Mouse (Mus musculus) cortical plate, adult 2 months (tissue): Measurements from ENCODE around the gene Slc39a11. TPM values are rescaled to one million over a fixed set of nuclear protein-coding genes. Genes with fewer than 3 reads are reported as not detected.

ENCODE experiments used
- H3K27ac ChIP-seq: fragments of 200-500 bp; 2 replicates; pipeline ENCODE4 v1.5.1; 2012; ENCODE audit warnings: low read length, control low read depth, inconsistent platforms; ENCODE audit not compliant: insufficient read depth
- H3K4me1 ChIP-seq: fragments of 200-500 bp; 2 replicates; pipeline ENCODE4 v1.6.1; 2011; ENCODE audit warnings: low read length; ENCODE audit not compliant: control insufficient read depth, insufficient read depth
- H3K4me3 ChIP-seq: fragments of 200-500 bp; 2 replicates; pipeline ENCODE4 v1.5.1; 2011; ENCODE audit warnings: mild to moderate bottlenecking, low read length, control low read depth; ENCODE audit not compliant: insufficient read depth
- CTCF ChIP-seq: fragments of 200-500 bp; IDR thresholded peaks from 2 replicates; pipeline ENCODE4 v1.5.1; 2011; ENCODE audit warnings: mild to moderate bottlenecking, control low read depth, low read length; ENCODE audit not compliant: insufficient read depth; ENCODE audit errors: extremely low read depth
- POLR2A ChIP-seq: fragments of 200-500 bp; IDR thresholded peaks from 2 replicates; pipeline ENCODE4 v1.6.1; 2011; ENCODE audit warnings: mild to moderate bottlenecking, low read length, control low read depth; ENCODE audit not compliant: insufficient read depth; ENCODE audit errors: extremely low read depth
- polyA plus RNA-seq: library from polyadenylated mRNA; depleted of rRNA; stranded (reverse); fragments of >200 nt; gene quantifications from 2 replicates; pipeline ENCODE4 v1.2.3, GENCODE M21; 2012

Slc39a11 gene
- polyA plus RNA-seq, 1 experiment = 11.4 TPM

GRCm38 (mm10) chr11:113458582-113459210 lies 191.2 kb downstream of the Slc39a11 start:
- Histone ChIP-seq H3K4me3 (no peak overlapping the region), H3K4me1 (no peaks in the 10 kb centered on the region), H3K27ac (no peak overlapping the region)
- TF ChIP-seq CTCF (0 out of 2 replicates have a peak, but pooled peaks have one; percentile 16), POLR2A (no peak)

- no peak for TF ChIP-seq CTCF
- TF ChIP-seq POLR2A = no peak
- H3K4me3 ChIP-seq = no peak overlapping the region
- no peaks in the 10 kb centered on the region for H3K4me1 ChIP-seq
- H3K27ac ChIP-seq = no peak overlapping the region
These were observed 196.9 kb downstream of the Slc39a11 start for GRCm38 (mm10) chr11:113452861-113453568.

GRCm38 (mm10) chr11:113451301-113451700 lies 198.6 kb downstream of the Slc39a11 start:
- TF ChIP-seq POLR2A (no peak), CTCF (no peak)
- Histone ChIP-seq H3K27ac (no peak overlapping the region), H3K4me1 (no peaks in the 10 kb centered on the region), H3K4me3 (no peak overlapping the region)

- H3K4me1 ChIP-seq = no peaks in the 10 kb centered on the region
- no peak overlapping the region for H3K27ac ChIP-seq
- no peak overlapping the region for H3K4me3 ChIP-seq
- no peak for TF ChIP-seq CTCF
- no peak for TF ChIP-seq POLR2A
These were observed 199.2 kb downstream of the Slc39a11 start for GRCm38 (mm10) chr11:113450665-113451064.

- no peak overlapping the region for H3K4me3 ChIP-seq
- no peaks in the 10 kb centered on the region for H3K4me1 ChIP-seq
- no peak for TF ChIP-seq POLR2A
- no peak overlapping the region for H3K27ac ChIP-seq
These were observed 199.9 kb downstream of the Slc39a11 start for GRCm38 (mm10) chr11:113450028-113450427.

- no peak overlapping the region for H3K4me3 ChIP-seq
- H3K4me1 ChIP-seq = peaks cover 2% of the 10 kb centered on the region
- TF ChIP-seq CTCF (no peak), POLR2A (no peak)
- H3K27ac ChIP-seq = no peak overlapping the region
These were observed 207.8 kb downstream of the Slc39a11 start for GRCm38 (mm10) chr11:113442036-113442435.

GRCm38 (mm10) chr11:113439328-113440030 lies 210.4 kb downstream of the Slc39a11 start:
- Histone ChIP-seq H3K4me1 (peaks cover 2% of the 10 kb centered on the region), H3K4me3 (no peak overlapping the region), H3K27ac (no peak overlapping the region)
- no peak for TF ChIP-seq POLR2A
- TF ChIP-seq CTCF = no peak

GRCm38 (mm10) chr11:113438915-113439314 lies 211.0 kb downstream of the Slc39a11 start:
- no peak overlapping the region for H3K4me3 ChIP-seq
- 0 out of 2 replicates have a peak, but pooled peaks have one; percentile 13 for TF ChIP-seq CTCF
- TF ChIP-seq POLR2A = no peak
- H3K4me1 ChIP-seq = peaks cover 2% of the 10 kb centered on the region
- no peak overlapping the region for H3K27ac ChIP-seq

GRCm38 (mm10) chr11:113437357-113437756 lies 212.5 kb downstream of the Slc39a11 start:
- H3K27ac ChIP-seq = no peak overlapping the region
- peaks cover 2% of the 10 kb centered on the region for H3K4me1 ChIP-seq
- no peak overlapping the region for H3K4me3 ChIP-seq
- TF ChIP-seq CTCF (no peak), POLR2A (no peak)

- Histone ChIP-seq H3K4me1 (peaks cover 2% of the 10 kb centered on the region), H3K4me3 (no peak overlapping the region), H3K27ac (no peak overlapping the region)
- TF ChIP-seq CTCF (no peak), POLR2A (no peak)
These were observed 213.6 kb downstream of the Slc39a11 start for GRCm38 (mm10) chr11:113436299-113436698.

- peaks cover 2% of the 10 kb centered on the region for H3K4me1 ChIP-seq
- no peak overlapping the region for H3K27ac ChIP-seq
- TF ChIP-seq POLR2A (no peak), CTCF (no peak)
- no peak overlapping the region for H3K4me3 ChIP-seq
These were observed 214.2 kb downstream of the Slc39a11 start for GRCm38 (mm10) chr11:113435696-113436095.
